Mouse (Mus musculus): Measurements from ENCODE around the gene Aicda. TPM values are rescaled to one million over a fixed set of nuclear protein-coding genes. Genes with fewer than 3 reads are reported as not detected.
A peak's percentile ranks its signal among the peaks of the same experiment; 100 is the strongest.

Gene Aicda
- total and polyA plus RNA-seq, 3 experiments = 5.4 to 41.1 (median 33.3) TPM

DNA sequence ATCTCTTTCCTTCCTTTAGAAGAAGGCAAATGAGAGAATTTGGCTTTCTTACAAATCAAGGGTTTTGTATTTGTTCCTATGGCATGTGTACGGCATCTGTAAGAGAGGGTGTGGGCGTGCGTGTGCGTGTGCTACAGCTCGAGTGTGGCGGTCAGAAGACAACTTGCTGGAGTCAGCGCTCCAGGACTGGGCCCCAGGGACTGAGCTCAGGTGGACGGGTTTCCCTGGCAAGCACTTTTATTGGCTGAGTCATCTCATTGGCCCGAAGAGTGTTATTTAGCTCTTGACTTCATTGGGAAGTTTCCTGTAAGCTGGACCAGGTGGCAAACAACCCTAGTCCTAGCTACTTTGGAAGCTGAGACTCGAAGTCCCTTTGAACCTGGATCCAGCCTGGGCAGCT is 7.7 kb upstream of the Aicda start:
- peak; percentile 47; the same call in 1 of the 2 replicates for TF ChIP-seq MAFK (IDR thresholded peaks at IDR 0.05; ENCODE audit: insufficient replicate concordance, low read length)
- TF ChIP-seq EP300 (IDR thresholded peaks at IDR 0.05; ENCODE audit: low read length) = no peak
- TF ChIP-seq PAX5 (IDR thresholded peaks at IDR 0.05; ENCODE audit: low read length) = no peak
- peak; percentile 50; the same call in 1 of the 2 replicates for TF ChIP-seq BHLHE40 (IDR thresholded peaks at IDR 0.05; ENCODE audit: low read depth, low read length)
- no peak for TF ChIP-seq POLR2A (IDR thresholded peaks at IDR 0.05; ENCODE audit: low read depth, low read length)
- Histone ChIP-seq H3K27me3 (replicated peaks) (no peaks in the 10 kb centered on the region), H3K36me3 (replicated peaks in 1 of 2; ENCODE audit: control insufficient read depth in 1 of 2, insufficient read depth in 1 of 2, low read length in 1 of 2) (no peaks in the 10 kb centered on the region), H3K9me3 (replicated peaks; ENCODE audit: low read length) (no peaks in the 10 kb centered on the region), H3K27ac (ENCODE audit: insufficient read depth, low read depth) (no peak overlapping the region), H3K4me1 (ENCODE audit: control insufficient read depth in 1 of 2, insufficient read depth in 2 of 2) (peaks cover 9 to 29% of the 10 kb centered on the region in 2 experiments), H3K79me2 (replicated peaks; ENCODE audit: control insufficient read depth, extremely low read depth, insufficient read depth, poor library complexity, severe bottlenecking) (no peaks in the 10 kb centered on the region), H3K4me3 (replicated peaks in 1 of 3; ENCODE audit: low read depth in 2 of 3, low read length in 2 of 3, poor library complexity in 1 of 3) (no peak overlapping the region), H3K4me2 (ENCODE audit: insufficient read depth, low read depth, poor library complexity, severe bottlenecking) (peak overlapping the region; percentile 29; the same call in 1 of the 2 replicates), H3K9ac (ENCODE audit: insufficient read depth, low read depth) (no peak overlapping the region)
- dilution Hi-C loops (cut with MboI; ENCODE audit: extremely low pct_ligation_motif_present, extremely low pct_unique_long_range_greater_than_20kb, low sequenced_read_pairs) = no loop called here
- no peak for DNase-seq (ENCODE audit: extremely low read depth)
- in situ Hi-C loops (cut with MboI; ENCODE audit: low pct_ligation_motif_present, low pct_unique_long_range_greater_than_20kb, low sequenced_read_pairs) = no loop called here

DNA sequence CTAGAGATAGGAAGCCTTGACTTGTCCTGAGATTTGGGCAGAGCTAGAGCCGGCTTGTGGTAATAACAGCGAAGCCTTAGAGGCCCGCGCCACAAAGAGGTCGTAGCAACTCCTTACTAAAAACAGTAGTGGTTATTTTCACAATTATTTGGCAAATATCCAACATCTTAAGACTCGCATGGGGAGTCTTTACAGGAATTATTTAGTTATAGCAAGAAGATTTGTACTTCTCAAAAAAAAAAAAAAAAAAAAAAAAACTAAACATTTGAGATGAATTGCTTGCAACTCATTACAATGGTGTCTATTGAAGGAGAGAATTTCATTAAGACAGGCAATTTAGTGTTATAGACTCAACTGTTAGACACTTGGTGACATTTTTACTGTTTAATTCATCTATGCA is 501 bp downstream of the Aicda start:
- no peak for DNase-seq (ENCODE audit: extremely low read depth)
- H3K4me2 ChIP-seq (ENCODE audit: insufficient read depth, low read depth, poor library complexity, severe bottlenecking) = peak overlapping the region; percentile 83
- peaks cover 0 to 10% of the 10 kb centered on the region in 2 experiments for H3K36me3 ChIP-seq (replicated peaks in 1 of 2; ENCODE audit: control insufficient read depth in 1 of 2, insufficient read depth in 1 of 2, low read length in 1 of 2)
- H3K27me3 ChIP-seq (replicated peaks) = no peaks in the 10 kb centered on the region
- in situ Hi-C loops (cut with MboI; ENCODE audit: low pct_ligation_motif_present, low pct_unique_long_range_greater_than_20kb, low sequenced_read_pairs) = no loop called here
- peak overlapping the region; percentile 27; the same call in 1 of the 2 replicates for H3K9ac ChIP-seq (ENCODE audit: insufficient read depth, low read depth)
- H3K4me1 ChIP-seq (ENCODE audit: control insufficient read depth in 1 of 2, insufficient read depth in 2 of 2) = peaks cover 12 to 43% of the 10 kb centered on the region in 2 experiments
- dilution Hi-C loops (cut with MboI; ENCODE audit: extremely low pct_ligation_motif_present, extremely low pct_unique_long_range_greater_than_20kb, low sequenced_read_pairs) = no loop called here
- no peak overlapping the region for H3K27ac ChIP-seq (ENCODE audit: insufficient read depth, low read depth)
- H3K9me3 ChIP-seq (replicated peaks; ENCODE audit: low read length) = peaks cover 2% of the 10 kb centered on the region
- H3K4me3 ChIP-seq (replicated peaks in 1 of 3; ENCODE audit: low read depth in 2 of 3, low read length in 2 of 3, poor library complexity in 1 of 3) = peak overlapping the region; percentile 13 to 76 (median 63)
- H3K79me2 ChIP-seq (replicated peaks; ENCODE audit: control insufficient read depth, extremely low read depth, insufficient read depth, poor library complexity, severe bottlenecking) = no peaks in the 10 kb centered on the region
- peak; percentile 73 for TF ChIP-seq ZNF384 (IDR thresholded peaks at IDR 0.05; ENCODE audit: low read depth, low read length)
- no peak for TF ChIP-seq MAFK (IDR thresholded peaks at IDR 0.05; ENCODE audit: insufficient replicate concordance, low read length)
- no peak for TF ChIP-seq CTCF (conservative IDR thresholded peaks at IDR 0.05 in 1 of 2, IDR thresholded peaks at IDR 0.05 in 1 of 2; ENCODE audit: low read depth in 2 of 2, low read length in 2 of 2)
- TF ChIP-seq MYC (IDR thresholded peaks at IDR 0.05; ENCODE audit: low read depth, low read length) = no peak
- TF ChIP-seq MEF2A (IDR thresholded peaks at IDR 0.05; ENCODE audit: borderline replicate concordance, low read depth, low read length) = peak; percentile 24; the same call in 1 of the 2 replicates
- no peak for TF ChIP-seq JUND (conservative IDR thresholded peaks at IDR 0.05; ENCODE audit: low read depth, low read length)
- no peak for TF ChIP-seq RAD21 (IDR thresholded peaks at IDR 0.05; ENCODE audit: low read depth, low read length)
- TF ChIP-seq SMC3 (IDR thresholded peaks at IDR 0.05; ENCODE audit: low read depth, low read length) = no peak
- no peak for TF ChIP-seq GABPA (IDR thresholded peaks at IDR 0.05; ENCODE audit: insufficient replicate concordance, low read depth, low read length)
- no peak for TF ChIP-seq UBTF (IDR thresholded peaks at IDR 0.05; ENCODE audit: low read depth, low read length)
- TF ChIP-seq IRF4 (IDR thresholded peaks at IDR 0.05; ENCODE audit: low read depth, low read length) = peak; percentile 45; the same call in 1 of the 2 replicates
- no peak for TF ChIP-seq ZKSCAN1 (IDR thresholded peaks at IDR 0.05; ENCODE audit: borderline replicate concordance, low read depth, low read length)
- no peak for TF ChIP-seq MAZ (IDR thresholded peaks at IDR 0.05; ENCODE audit: low read depth, low read length)
- TF ChIP-seq ETS1 (conservative IDR thresholded peaks at IDR 0.05; ENCODE audit: low read depth, low read length) = 0 out of 2 replicates have a peak, but pooled peaks have one; percentile 10
- TF ChIP-seq E2F4 (IDR thresholded peaks at IDR 0.05; ENCODE audit: insufficient replicate concordance, low read depth, low read length) = no peak
- no peak for TF ChIP-seq TCF12 (IDR thresholded peaks at IDR 0.05; ENCODE audit: low read depth, low read length)
- TF ChIP-seq EP300 (IDR thresholded peaks at IDR 0.05; ENCODE audit: low read length) = peak; percentile 47; the same call in 1 of the 2 replicates
- TF ChIP-seq CHD1 (IDR thresholded peaks at IDR 0.05; ENCODE audit: low read depth, low read length) = peak; percentile 69
- TF ChIP-seq HCFC1 (IDR thresholded peaks at IDR 0.05; ENCODE audit: low read depth, low read length) = no peak
- no peak for TF ChIP-seq USF2 (conservative IDR thresholded peaks at IDR 0.05; ENCODE audit: low read depth, low read length)
- no peak for TF ChIP-seq MXI1 (IDR thresholded peaks at IDR 0.05; ENCODE audit: low read depth, low read length)
- no peak for TF ChIP-seq ELF1 (IDR thresholded peaks at IDR 0.05; ENCODE audit: low read depth, low read length)
- TF ChIP-seq NELFE (IDR thresholded peaks at IDR 0.05; ENCODE audit: low read depth, low read length) = no peak
- TF ChIP-seq KAT2A (IDR thresholded peaks at IDR 0.05; ENCODE audit: insufficient replicate concordance, low read length) = no peak
- TF ChIP-seq ZMIZ1 (IDR thresholded peaks at IDR 0.05; ENCODE audit: low read depth, low read length) = no peak
- TF ChIP-seq SIN3A (IDR thresholded peaks at IDR 0.05; ENCODE audit: low read length) = no peak
- 0 out of 2 replicates have a peak, but pooled peaks have one; percentile 13 for TF ChIP-seq RCOR1 (conservative IDR thresholded peaks at IDR 0.05; ENCODE audit: low read depth, low read length)
- TF ChIP-seq BHLHE40 (IDR thresholded peaks at IDR 0.05; ENCODE audit: low read depth, low read length) = peak; percentile 21; the same call in 1 of the 2 replicates
- no peak for TF ChIP-seq ZC3H11A (IDR thresholded peaks at IDR 0.05; ENCODE audit: low read depth, low read length)
- TF ChIP-seq TBP (conservative IDR thresholded peaks at IDR 0.05; ENCODE audit: low read depth, low read length) = no peak
- no peak for TF ChIP-seq POLR2A (IDR thresholded peaks at IDR 0.05; ENCODE audit: low read depth, low read length)
- no peak for TF ChIP-seq CHD2 (IDR thresholded peaks at IDR 0.05; ENCODE audit: low read length)

Measured in CH12.LX (cell line).